Mouse (Mus musculus): ENCODE results near the gene Rab3c. TPM values are rescaled to one million over a fixed set of nuclear protein-coding genes. Genes with fewer than 3 reads are reported as not detected.

Gene Rab3c
- polyA plus RNA-seq, 1 experiment, result 0.16 TPM

DNA sequence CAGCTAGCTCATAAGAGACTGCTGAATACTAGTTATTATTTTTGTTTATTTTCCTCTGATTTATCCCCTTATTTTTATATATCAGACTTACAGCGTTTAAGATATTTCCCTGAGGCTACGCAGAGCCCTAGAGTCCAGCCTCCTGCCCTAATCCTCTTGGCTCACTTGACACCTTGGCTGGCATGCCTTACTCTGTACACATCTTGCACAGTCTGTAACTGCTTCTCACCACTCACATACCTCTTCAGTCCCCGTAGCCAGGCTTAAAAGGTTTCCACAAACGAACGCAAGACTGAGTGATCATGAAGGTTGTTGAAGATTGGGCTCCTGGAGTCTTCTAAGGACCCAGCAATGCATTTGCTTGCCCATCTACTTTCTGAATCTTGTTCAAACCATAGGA is 29.3 kb downstream of the Rab3c start:
- Histone ChIP-seq H3K27me3 (ENCODE audit: control insufficient read depth, insufficient read depth, insufficient read length) (no peaks in the 10 kb centered on the region), H3K79me2 (ENCODE audit: control insufficient read depth, insufficient read depth) (no peaks in the 10 kb centered on the region), H3ac (ENCODE audit: control insufficient read depth, insufficient read length, low read depth) (no peak overlapping the region), H3K36me3 (ENCODE audit: control insufficient read depth, insufficient read depth) (no peaks in the 10 kb centered on the region), H3K4me3 (ENCODE audit: insufficient read depth, poor library complexity, severe bottlenecking) (no peak overlapping the region), H3K79me3 (ENCODE audit: low read depth) (no peaks in the 10 kb centered on the region)
- TF ChIP-seq CEBPB (IDR thresholded peaks at IDR 0.05; ENCODE audit: low read depth) (no peak), USF1 (IDR thresholded peaks at IDR 0.05; ENCODE audit: low read depth) (no peak), FOSL1 (IDR thresholded peaks at IDR 0.05; ENCODE audit: insufficient read depth, low read length, poor library complexity, severe bottlenecking) (no peak), MYOD1 (IDR thresholded peaks at IDR 0.05; ENCODE audit: control insufficient read depth, insufficient read length, low read depth) (no peak), CTCF (IDR thresholded peaks at IDR 0.05; ENCODE audit: control insufficient read depth, insufficient read depth, insufficient read length) (no peak), MAX (IDR thresholded peaks at IDR 0.05) (no peak), MYOG (IDR thresholded peaks at IDR 0.05; ENCODE audit: control insufficient read depth, extremely low read depth, insufficient read length) (no peak)

DNA sequence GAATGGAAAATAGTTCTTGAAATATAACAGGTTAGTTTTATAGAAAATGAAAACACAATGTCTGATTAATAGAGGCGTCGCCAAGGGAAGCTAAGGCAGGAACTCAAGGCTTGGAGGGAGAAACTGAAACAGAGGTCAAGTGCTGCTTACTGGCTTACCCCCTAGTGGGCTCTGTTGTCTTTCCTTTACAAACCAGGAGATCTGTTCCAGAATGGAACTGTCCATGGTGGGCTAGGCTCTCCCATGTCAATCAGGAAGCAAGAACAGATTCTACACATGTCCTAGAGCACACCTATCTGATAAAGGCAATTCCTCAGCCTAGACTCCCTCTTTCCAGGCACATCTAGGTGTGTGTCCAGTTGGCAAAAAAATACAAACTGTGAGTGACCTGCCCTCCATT is 32.3 kb downstream of the Rab3c start:
- Histone ChIP-seq H3K4me3 (ENCODE audit: insufficient read depth, poor library complexity, severe bottlenecking) (no peak overlapping the region), H3K79me3 (ENCODE audit: low read depth) (no peaks in the 10 kb centered on the region), H3K79me2 (ENCODE audit: control insufficient read depth, insufficient read depth) (no peaks in the 10 kb centered on the region), H3ac (ENCODE audit: control insufficient read depth, insufficient read length, low read depth) (no peak overlapping the region), H3K27me3 (ENCODE audit: control insufficient read depth, insufficient read depth, insufficient read length) (no peaks in the 10 kb centered on the region), H3K36me3 (ENCODE audit: control insufficient read depth, insufficient read depth) (no peaks in the 10 kb centered on the region)
- no peak for TF ChIP-seq MYOG (IDR thresholded peaks at IDR 0.05; ENCODE audit: control insufficient read depth, extremely low read depth, insufficient read length)
- no peak for TF ChIP-seq MYOD1 (IDR thresholded peaks at IDR 0.05; ENCODE audit: control insufficient read depth, insufficient read length, low read depth)

- no peak overlapping the region for H3K4me3 ChIP-seq (ENCODE audit: insufficient read depth, poor library complexity, severe bottlenecking)
- H3ac ChIP-seq (ENCODE audit: control insufficient read depth, insufficient read length, low read depth), result no peak overlapping the region
- H3K79me3 ChIP-seq (ENCODE audit: low read depth), result no peaks in the 10 kb centered on the region
- TF ChIP-seq FOSL1 (IDR thresholded peaks at IDR 0.05; ENCODE audit: insufficient read depth, low read length, poor library complexity, severe bottlenecking) (no peak), CTCF (IDR thresholded peaks at IDR 0.05; ENCODE audit: control insufficient read depth, insufficient read depth, insufficient read length) (no peak), MYOG (IDR thresholded peaks at IDR 0.05; ENCODE audit: control insufficient read depth, extremely low read depth, insufficient read length) (no peak), MYOD1 (IDR thresholded peaks at IDR 0.05; ENCODE audit: control insufficient read depth, insufficient read length, low read depth) (no peak), MAX (IDR thresholded peaks at IDR 0.05) (no peak), USF1 (IDR thresholded peaks at IDR 0.05; ENCODE audit: low read depth) (no peak), CEBPB (IDR thresholded peaks at IDR 0.05; ENCODE audit: low read depth) (no peak)
- no peaks in the 10 kb centered on the region for H3K79me2 ChIP-seq (ENCODE audit: control insufficient read depth, insufficient read depth)
- no peaks in the 10 kb centered on the region for H3K36me3 ChIP-seq (ENCODE audit: control insufficient read depth, insufficient read depth)
- H3K27me3 ChIP-seq (ENCODE audit: control insufficient read depth, insufficient read depth, insufficient read length), result no peaks in the 10 kb centered on the region
These were observed 41.8 kb downstream of the Rab3c start for GRCm38 (mm10) chr13:110238970-110239369.

DNA sequence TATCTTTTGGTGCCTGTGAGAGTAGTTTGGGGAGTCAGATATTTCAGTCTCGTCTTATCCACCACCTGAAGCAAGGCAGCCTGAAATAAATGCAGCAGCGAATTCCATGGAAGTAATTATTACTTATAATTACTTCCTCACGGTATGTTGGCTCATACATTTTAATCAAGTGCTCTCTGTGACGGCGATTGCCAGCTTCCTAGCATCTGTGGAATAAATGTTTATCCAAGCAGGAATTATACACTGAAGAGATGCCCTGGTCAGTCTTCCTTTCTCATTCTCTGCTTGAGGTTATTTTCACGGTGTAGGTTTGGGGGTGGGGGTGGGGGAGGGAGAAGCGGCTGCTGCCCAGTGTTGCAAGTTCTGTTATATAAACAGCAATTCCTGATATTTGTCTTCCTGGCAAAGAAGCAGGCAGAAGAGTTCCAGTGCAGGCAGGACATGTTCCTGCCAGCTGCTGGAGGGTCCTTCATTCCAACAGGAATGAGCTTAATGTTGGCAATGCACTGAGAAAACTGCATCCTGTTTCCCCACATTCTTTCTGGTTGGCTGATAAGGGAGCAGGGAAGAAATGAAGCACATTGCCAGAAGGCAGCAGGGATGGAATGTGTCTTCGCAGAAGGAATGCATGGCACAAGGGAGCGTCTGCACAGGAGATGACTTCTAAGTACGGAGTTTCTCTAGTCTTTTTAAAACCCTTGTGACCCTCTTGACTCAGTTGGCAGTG is 43.4 kb downstream of the Rab3c start:
- no peak overlapping the region for H3K4me3 ChIP-seq (ENCODE audit: insufficient read depth, poor library complexity, severe bottlenecking)
- no peak for TF ChIP-seq MAX (IDR thresholded peaks at IDR 0.05)
- TF ChIP-seq MYOD1 (IDR thresholded peaks at IDR 0.05; ENCODE audit: control insufficient read depth, insufficient read length, low read depth), result no peak
- H3K27me3 ChIP-seq (ENCODE audit: control insufficient read depth, insufficient read depth, insufficient read length), result no peaks in the 10 kb centered on the region
- H3ac ChIP-seq (ENCODE audit: control insufficient read depth, insufficient read length, low read depth), result no peak overlapping the region
- no peaks in the 10 kb centered on the region for H3K79me2 ChIP-seq (ENCODE audit: control insufficient read depth, insufficient read depth)
- H3K79me3 ChIP-seq (ENCODE audit: low read depth), result no peaks in the 10 kb centered on the region
- H3K36me3 ChIP-seq (ENCODE audit: control insufficient read depth, insufficient read depth), result no peaks in the 10 kb centered on the region

- H3K36me3 ChIP-seq (ENCODE audit: control insufficient read depth, insufficient read depth), result no peaks in the 10 kb centered on the region
- no peaks in the 10 kb centered on the region for H3K79me2 ChIP-seq (ENCODE audit: control insufficient read depth, insufficient read depth)
- H3ac ChIP-seq (ENCODE audit: control insufficient read depth, insufficient read length, low read depth), result no peak overlapping the region
- H3K27me3 ChIP-seq (ENCODE audit: control insufficient read depth, insufficient read depth, insufficient read length), result no peaks in the 10 kb centered on the region
- TF ChIP-seq CEBPB (IDR thresholded peaks at IDR 0.05; ENCODE audit: low read depth) (no peak), MYOD1 (IDR thresholded peaks at IDR 0.05; ENCODE audit: control insufficient read depth, insufficient read length, low read depth) (no peak), MYOG (IDR thresholded peaks at IDR 0.05; ENCODE audit: control insufficient read depth, extremely low read depth, insufficient read length) (no peak), CTCF (IDR thresholded peaks at IDR 0.05; ENCODE audit: control insufficient read depth, insufficient read depth, insufficient read length) (no peak), MAX (IDR thresholded peaks at IDR 0.05) (no peak), FOSL1 (IDR thresholded peaks at IDR 0.05; ENCODE audit: insufficient read depth, low read length, poor library complexity, severe bottlenecking) (no peak), USF1 (IDR thresholded peaks at IDR 0.05; ENCODE audit: low read depth) (no peak)
- H3K79me3 ChIP-seq (ENCODE audit: low read depth), result no peaks in the 10 kb centered on the region
- H3K4me3 ChIP-seq (ENCODE audit: insufficient read depth, poor library complexity, severe bottlenecking), result no peak overlapping the region
These were observed 47.4 kb downstream of the Rab3c start for GRCm38 (mm10) chr13:110233364-110233763.

DNA sequence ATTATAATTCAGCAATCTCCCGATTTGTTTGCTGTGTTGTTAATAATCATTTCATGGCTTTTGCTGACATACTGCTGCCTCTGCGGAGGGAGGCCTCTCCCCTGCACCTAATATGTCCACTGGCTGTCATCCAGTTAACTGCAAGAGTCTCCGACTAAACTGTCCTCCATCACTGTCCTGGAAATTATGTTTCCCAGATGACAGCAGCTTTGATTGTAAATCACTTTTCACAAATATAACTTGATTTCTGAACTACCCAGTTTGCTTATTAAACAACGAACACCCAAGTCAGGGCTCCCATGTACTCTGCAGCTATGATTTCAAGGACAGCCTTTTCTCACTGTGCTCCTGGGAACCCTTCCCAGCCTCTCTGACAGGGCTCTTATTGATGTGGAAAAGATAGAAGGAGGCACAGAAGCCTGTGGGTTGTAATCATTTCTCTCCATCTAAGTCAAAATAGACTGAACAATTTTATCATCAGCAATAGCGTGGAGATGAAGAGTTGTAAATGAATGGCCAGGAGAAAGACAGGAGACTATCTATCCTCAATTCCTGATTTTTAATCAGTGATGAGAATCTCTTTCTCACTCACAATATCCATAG is 49.6 kb downstream of the Rab3c start:
- H3K27me3 ChIP-seq (ENCODE audit: control insufficient read depth, insufficient read depth, insufficient read length), result no peaks in the 10 kb centered on the region
- TF ChIP-seq CEBPB (IDR thresholded peaks at IDR 0.05; ENCODE audit: low read depth) (no peak), MAX (IDR thresholded peaks at IDR 0.05) (no peak), FOSL1 (IDR thresholded peaks at IDR 0.05; ENCODE audit: insufficient read depth, low read length, poor library complexity, severe bottlenecking) (no peak), MYOG (IDR thresholded peaks at IDR 0.05; ENCODE audit: control insufficient read depth, extremely low read depth, insufficient read length) (no peak), CTCF (IDR thresholded peaks at IDR 0.05; ENCODE audit: control insufficient read depth, insufficient read depth, insufficient read length) (no peak), MYOD1 (IDR thresholded peaks at IDR 0.05; ENCODE audit: control insufficient read depth, insufficient read length, low read depth) (no peak), USF1 (IDR thresholded peaks at IDR 0.05; ENCODE audit: low read depth) (no peak)
- H3ac ChIP-seq (ENCODE audit: control insufficient read depth, insufficient read length, low read depth), result no peak overlapping the region
- H3K79me2 ChIP-seq (ENCODE audit: control insufficient read depth, insufficient read depth), result no peaks in the 10 kb centered on the region
- no peaks in the 10 kb centered on the region for H3K79me3 ChIP-seq (ENCODE audit: low read depth)
- no peak overlapping the region for H3K4me3 ChIP-seq (ENCODE audit: insufficient read depth, poor library complexity, severe bottlenecking)
- H3K36me3 ChIP-seq (ENCODE audit: control insufficient read depth, insufficient read depth), result no peaks in the 10 kb centered on the region
